Mouse (Mus musculus) cerebellum, adult 2 months (tissue): ENCODE measurements around the gene Jazf1.

Experiments used
- CTCF ChIP-seq: fragments of 200-500 bp; IDR thresholded peaks from 2 replicates; pipeline ENCODE4 v1.5.1; 2011; ENCODE audit warnings: low read depth, mild to moderate bottlenecking, control low read depth, low read length, moderate library complexity, borderline replicate concordance; ENCODE audit not compliant: insufficient read depth
- POLR2A ChIP-seq: fragments of 200-500 bp; IDR thresholded peaks from 2 replicates; pipeline ENCODE4 v1.6.1; 2011; ENCODE audit warnings: low read length, control low read depth, borderline replicate concordance; ENCODE audit not compliant: insufficient read depth

- TF ChIP-seq CTCF (no peak), POLR2A (no peak)
Measured at GRCm38 (mm10) chr6:53014460-53015455, 53.7 kb downstream of the Jazf1 start.
